Mouse (Mus musculus): ENCODE measurements at regions not wholly inside any gene's neighbourhood (a gene's known extent, or its start where the extent isn't known, plus 50 kb on each side); places are given as distances from the start of the nearest gene placed in this dataset.

DNA sequence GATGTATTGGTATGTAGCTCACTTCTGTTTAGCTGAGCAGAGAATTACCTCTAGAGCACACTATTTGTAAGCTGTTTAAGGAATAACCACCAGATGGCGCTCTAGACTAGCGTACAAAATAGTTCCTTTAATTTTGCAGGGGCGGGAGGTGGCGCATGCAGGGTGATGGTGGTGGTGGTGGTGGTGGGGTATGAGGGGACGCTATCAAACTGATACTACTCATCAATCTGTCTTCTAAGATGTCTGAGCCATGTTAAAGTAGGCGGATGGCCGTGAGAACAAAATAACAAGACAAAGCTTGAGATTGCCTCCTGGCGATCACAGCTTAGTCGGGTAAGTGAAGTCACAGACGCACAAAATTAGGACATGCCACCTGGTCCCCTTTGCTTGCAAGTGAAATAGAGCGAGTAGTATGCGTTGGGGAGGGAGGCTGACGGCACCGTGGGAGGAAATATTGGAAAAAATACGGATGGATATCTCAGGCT, 90.6 kb upstream of the Nmur2 start:
- Histone ChIP-seq H3K27me3 (replicated peaks) (no peaks in the 10 kb centered on the region), H3K9ac (no peak overlapping the region), H3K4me1 (replicated peaks) (no peaks in the 10 kb centered on the region), H3K36me3 (no peaks in the 10 kb centered on the region), H3K4me2 (replicated peaks) (no peak overlapping the region), H3K9me3 (no peaks in the 10 kb centered on the region), H3K4me3 (replicated peaks) (no peak overlapping the region), H3K27ac (no peak overlapping the region)
- WGBS: 35% methylated on average over 15 of the region's 15 CpGs
- ATAC-seq: no peak

DNA sequence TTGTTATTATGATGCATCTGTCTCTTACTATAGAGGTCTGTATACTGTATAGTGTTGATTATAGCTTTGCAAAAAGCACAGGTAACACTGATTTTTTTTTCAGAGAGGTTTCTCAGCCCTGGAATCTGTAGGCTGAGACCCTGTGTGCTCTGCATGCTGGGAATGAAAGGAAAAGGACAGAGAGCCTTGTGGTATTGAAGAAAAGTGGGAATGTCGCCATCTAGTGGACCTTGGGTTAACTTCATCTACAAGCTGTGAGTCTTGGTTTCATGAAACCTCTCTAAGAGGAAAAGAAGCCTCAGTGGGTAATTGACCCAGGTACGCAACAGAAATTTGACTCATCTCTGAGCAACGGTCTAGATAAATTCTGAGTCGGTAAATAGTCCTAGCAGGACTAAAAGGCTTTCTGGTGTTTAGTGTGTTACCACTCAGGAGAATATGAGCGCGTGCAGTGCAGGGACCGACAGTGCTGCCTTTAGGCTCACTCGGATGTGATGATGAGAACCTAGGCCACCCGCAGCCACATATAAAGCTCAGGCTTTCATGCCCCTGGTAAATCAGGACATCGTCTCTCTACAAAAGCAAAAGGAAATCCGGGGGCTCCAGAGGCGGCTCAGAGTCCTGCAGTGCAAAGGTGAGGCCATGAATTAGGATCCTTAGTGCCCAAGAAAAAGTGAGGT, 75.9 kb upstream of the Nmur2 start:
- no peak for ATAC-seq
- no peaks in the 10 kb centered on the region for H3K4me1 ChIP-seq (replicated peaks)
- no peaks in the 10 kb centered on the region for H3K36me3 ChIP-seq
- no peak overlapping the region for H3K4me3 ChIP-seq (replicated peaks)
- no peak overlapping the region for H3K27ac ChIP-seq
- H3K4me2 ChIP-seq (replicated peaks): no peak overlapping the region
- 42% methylated on average over 12 of the region's 12 CpGs for WGBS
- no peak overlapping the region for H3K9ac ChIP-seq
- no peaks in the 10 kb centered on the region for H3K9me3 ChIP-seq
- H3K27me3 ChIP-seq (replicated peaks): no peaks in the 10 kb centered on the region

DNA sequence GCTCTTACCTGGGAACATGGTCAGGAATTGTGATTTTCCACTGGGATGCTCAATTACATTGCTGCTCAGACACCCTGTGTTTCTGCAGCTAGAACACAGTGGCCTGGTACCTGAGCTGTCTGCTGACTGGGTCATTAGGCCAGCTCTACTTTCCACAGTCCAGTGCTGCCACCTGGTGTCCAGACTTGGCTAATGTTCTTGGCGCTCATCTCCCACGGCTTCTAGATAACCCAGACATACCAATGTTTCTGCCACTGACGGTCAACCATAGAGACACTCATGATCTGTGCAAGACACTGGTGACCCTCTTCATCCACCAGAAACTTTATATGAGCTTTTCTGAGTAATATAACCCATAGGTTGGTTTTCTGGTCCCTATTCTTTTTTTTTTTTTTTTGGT, 67.1 kb upstream of the Nmur2 start:
- no peak overlapping the region for H3K4me2 ChIP-seq (replicated peaks)
- no peak overlapping the region for H3K4me3 ChIP-seq (replicated peaks)
- no peaks in the 10 kb centered on the region for H3K27me3 ChIP-seq (replicated peaks)
- H3K27ac ChIP-seq: no peak overlapping the region
- WGBS: 8% methylated on average over 3 of the region's 3 CpGs
- H3K9ac ChIP-seq: no peak overlapping the region
- H3K9me3 ChIP-seq: no peaks in the 10 kb centered on the region
- H3K4me1 ChIP-seq (replicated peaks): no peaks in the 10 kb centered on the region
- ATAC-seq: peak; percentile 58; the same call in 1 of the 2 replicates
- H3K36me3 ChIP-seq: no peaks in the 10 kb centered on the region

DNA sequence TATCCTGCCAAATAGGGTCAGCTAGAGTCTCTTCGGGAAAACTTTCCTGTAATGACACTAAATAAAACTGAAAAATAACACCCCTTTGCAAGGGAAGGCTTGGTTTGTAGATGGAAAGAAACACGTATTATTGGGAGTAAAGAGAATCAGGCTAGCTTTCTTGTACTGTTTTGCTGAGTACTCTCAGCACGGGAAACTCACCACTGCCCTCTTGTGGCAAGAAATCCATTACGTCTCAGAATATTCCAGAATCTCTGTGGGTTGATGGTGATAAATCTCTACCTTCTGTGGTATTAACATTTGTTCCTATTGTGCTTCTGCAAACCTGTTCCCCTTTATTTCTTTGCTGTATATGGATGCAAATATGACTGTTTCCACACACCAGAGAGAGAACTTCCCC, 64.8 kb upstream of the Nmur2 start:
- H3K4me1 ChIP-seq (replicated peaks): no peaks in the 10 kb centered on the region
- H3K9ac ChIP-seq: no peak overlapping the region
- no peak for ATAC-seq
- 31% methylated on average over 4 of the region's 4 CpGs for WGBS
- no peak overlapping the region for H3K4me3 ChIP-seq (replicated peaks)
- H3K27ac ChIP-seq: no peak overlapping the region
- no peak overlapping the region for H3K4me2 ChIP-seq (replicated peaks)
- H3K27me3 ChIP-seq (replicated peaks): no peaks in the 10 kb centered on the region
- no peaks in the 10 kb centered on the region for H3K36me3 ChIP-seq
- no peaks in the 10 kb centered on the region for H3K9me3 ChIP-seq

DNA sequence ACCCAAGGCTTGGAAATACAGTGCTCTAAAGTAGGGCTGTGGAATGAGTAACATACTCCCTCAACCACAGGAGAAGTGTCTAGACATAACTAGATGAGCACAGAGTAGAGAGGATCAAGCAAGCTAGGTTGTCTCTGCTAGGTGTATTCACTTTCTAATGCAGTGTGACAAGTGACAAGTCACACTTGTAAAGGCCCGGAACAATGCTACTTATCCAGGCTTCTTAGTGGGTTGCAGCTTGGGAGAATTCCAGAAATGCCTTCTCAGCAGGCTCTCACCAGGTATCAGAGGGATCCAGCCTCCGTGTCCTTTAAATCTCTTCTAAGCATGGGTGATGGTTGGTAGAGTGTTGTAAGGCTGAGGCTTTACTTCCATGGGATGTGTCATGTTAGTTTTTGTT, 52.1 kb upstream of the Nmur2 start:
- Histone ChIP-seq H3K9ac (no peak overlapping the region), H3K27me3 (replicated peaks) (no peaks in the 10 kb centered on the region), H3K4me3 (replicated peaks) (no peak overlapping the region), H3K9me3 (no peaks in the 10 kb centered on the region), H3K27ac (no peak overlapping the region), H3K36me3 (no peaks in the 10 kb centered on the region), H3K4me2 (replicated peaks) (no peak overlapping the region), H3K4me1 (replicated peaks) (no peaks in the 10 kb centered on the region)
- 53% methylated on average over 2 of the region's 2 CpGs for WGBS
- ATAC-seq: no peak
